Mouse (Mus musculus) kidney, adult 2 months (tissue): ENCODE results near the gene Adamts10.

Experiments used
- CTCF ChIP-seq: fragments of 200-500 bp; conservative IDR thresholded peaks from 2 replicates; pipeline ENCODE4 v1.5.1; 2011; ENCODE audit warnings: low read depth, mild to moderate bottlenecking, control low read depth, low read length, moderate library complexity, mixed read lengths; ENCODE audit not compliant: insufficient read depth, insufficient read length
- POLR2A ChIP-seq: fragments of 200-500 bp; IDR thresholded peaks from one replicate; pipeline ENCODE4 v1.6.1; 2011; ENCODE audit warnings: low read depth, low read length, control low read depth

DNA sequence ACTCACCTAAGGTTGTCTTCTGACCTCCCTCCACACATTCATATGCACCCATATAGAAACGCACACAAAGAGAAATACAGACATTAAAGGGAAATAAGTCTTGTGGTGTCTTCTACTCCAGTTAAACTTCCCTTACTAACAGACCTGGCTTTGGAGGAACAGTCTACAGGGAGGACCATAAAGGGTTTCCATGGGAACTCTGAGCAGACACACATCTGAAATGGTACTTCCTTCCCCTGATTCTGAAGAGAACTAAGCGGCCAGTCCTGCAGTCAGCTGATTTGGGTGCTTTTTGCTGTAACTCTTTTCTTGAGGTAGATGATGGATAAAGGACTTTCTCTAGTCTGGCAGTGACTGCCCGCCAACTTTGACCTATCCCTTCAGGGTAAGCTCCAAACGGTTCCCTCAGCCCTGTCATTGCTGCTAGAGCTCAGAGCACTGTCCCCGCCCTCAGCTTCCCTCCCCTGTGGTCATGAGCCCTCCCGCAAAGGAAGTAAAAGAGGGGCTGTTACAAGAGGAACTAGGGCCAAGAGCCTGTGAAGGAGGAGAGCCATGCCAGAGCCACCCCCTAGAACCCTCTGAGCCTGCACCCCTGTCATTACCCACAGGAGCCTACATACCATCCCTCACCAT, 31.3 kb downstream of the Adamts10 start, which contains the start of gene Myo1f:
- no peak for TF ChIP-seq POLR2A
- no peak for TF ChIP-seq CTCF
